Mouse (Mus musculus) G1E-ER4 (cell line): ENCODE results near the gene Slc15a5. TPM values are rescaled to one million over a fixed set of nuclear protein-coding genes. Genes with fewer than 3 reads are reported as not detected.

Source experiments
- GATA1 ChIP-seq: IDR thresholded peaks from one replicate; pipeline ENCODE4 v1.8.0; 2012; ENCODE audit warnings: low read length, inconsistent platforms
- polyA plus RNA-seq: library from polyadenylated mRNA; stranded (reverse); fragments of >175 nt; gene quantifications from 2 replicates; pipeline ENCODE4 v1.2.3, GENCODE M21; 2012

The Slc15a5 gene
- polyA plus RNA-seq = not detected in 2 replicates

- TF ChIP-seq GATA1 = no peak
Observed at GRCm38 (mm10) chr6:138079816-138080215, at the start of gene Slc15a5. Gene Slc15a5 (minus strand): TSS chr6:138079916.

GRCm38 (mm10) chr6:138128392-138129335 is 48.9 kb upstream of the Slc15a5 start:
- TF ChIP-seq GATA1 = no peak

GRCm38 (mm10) chr6:138117496-138117895 is 37.8 kb upstream of the Slc15a5 start:
- no peak for TF ChIP-seq GATA1

- TF ChIP-seq GATA1 = no peak
Observed at GRCm38 (mm10) chr6:138104559-138104958, 24.8 kb upstream of the Slc15a5 start.

GRCm38 (mm10) chr6:138102940-138103339 is 23.2 kb upstream of the Slc15a5 start:
- TF ChIP-seq GATA1 = no peak

- no peak for TF ChIP-seq GATA1
Observed at GRCm38 (mm10) chr6:138101843-138102242, 22.1 kb upstream of the Slc15a5 start.

- TF ChIP-seq GATA1 = no peak
Observed at GRCm38 (mm10) chr6:138099646-138100045, 19.9 kb upstream of the Slc15a5 start.

GRCm38 (mm10) chr6:138095060-138095459 is 15.3 kb upstream of the Slc15a5 start:
- no peak for TF ChIP-seq GATA1

GRCm38 (mm10) chr6:138092432-138092831 is 12.7 kb upstream of the Slc15a5 start:
- no peak for TF ChIP-seq GATA1

GRCm38 (mm10) chr6:138089084-138089483 is 9.4 kb upstream of the Slc15a5 start:
- TF ChIP-seq GATA1 = no peak

GRCm38 (mm10) chr6:138080778-138081549 is 1.2 kb upstream of the Slc15a5 start:
- TF ChIP-seq GATA1 = no peak

GRCm38 (mm10) chr6:138077681-138078439 is 1.9 kb downstream of the Slc15a5 start:
- no peak for TF ChIP-seq GATA1

GRCm38 (mm10) chr6:138075723-138076122 is 4.0 kb downstream of the Slc15a5 start:
- no peak for TF ChIP-seq GATA1

GRCm38 (mm10) chr6:138073540-138073939 is 6.2 kb downstream of the Slc15a5 start:
- TF ChIP-seq GATA1 = no peak

- no peak for TF ChIP-seq GATA1
Observed at GRCm38 (mm10) chr6:138072963-138073339, 6.8 kb downstream of the Slc15a5 start.
